Mouse (Mus musculus) intestine, embryonic 14.5 days (tissue): ENCODE measurements around the gene Nsg2. TPM values are rescaled to one million over a fixed set of nuclear protein-coding genes. Genes with fewer than 3 reads are reported as not detected.

Source experiments
- ATAC-seq: fragments of 200-750 bp; cut with Nextera tagmentation; replicated peaks from 2 replicates; pipeline ENCODE4 v1.8.0; 2017; ENCODE audit warnings: low read depth, moderate number of reproducible peaks, moderate TSS enrichment, moderate library complexity; ENCODE audit not compliant: low FRiP score, low TSS enrichment
- DNase-seq: peaks from one replicate; pipeline ENCODE4 v3.0.0-alpha.2; 2018; ENCODE audit warnings: low spot score
- H3K27ac ChIP-seq: fragments of 300-500 bp; sonication (generic); 2 replicates; pipeline ENCODE4 v1.5.1; 2014; ENCODE audit warnings: low read depth, mild to moderate bottlenecking, control low read depth
- H3K27me3 ChIP-seq: fragments of 300-500 bp; sonication (generic); replicated peaks from 2 replicates; pipeline ENCODE4 v1.6.1; 2014; ENCODE audit warnings: low read length, control low read depth; ENCODE audit not compliant: control insufficient read depth, insufficient read depth
- H3K36me3 ChIP-seq: fragments of 300-500 bp; sonication (generic); 2 replicates; pipeline ENCODE4 v1.6.1; 2014; ENCODE audit warnings: low read length, control low read depth; ENCODE audit not compliant: control insufficient read depth, insufficient read depth
- H3K4me1 ChIP-seq: fragments of 300-500 bp; sonication (generic); replicated peaks from 2 replicates; pipeline ENCODE4 v1.6.1; 2014; ENCODE audit warnings: low read length, control low read depth, mixed read lengths; ENCODE audit not compliant: control insufficient read depth, insufficient read depth
- H3K4me2 ChIP-seq: fragments of 300-500 bp; sonication (generic); 2 replicates; pipeline ENCODE4 v1.6.1; 2014; ENCODE audit warnings: low read length
- H3K4me3 ChIP-seq: fragments of 300-500 bp; sonication (generic); 2 replicates; pipeline ENCODE4 v1.5.1; 2014; ENCODE audit warnings: low read depth, low read length, control low read depth, mixed read lengths
- H3K9ac ChIP-seq: fragments of 300-500 bp; sonication (generic); 2 replicates; pipeline ENCODE4 v1.6.1; 2014; ENCODE audit warnings: mild to moderate bottlenecking, low read length
- H3K9me3 ChIP-seq: fragments of 300-500 bp; sonication (generic); 2 replicates; pipeline ENCODE4 v1.6.1; 2016; ENCODE audit warnings: low read length, control low read depth; ENCODE audit not compliant: control insufficient read depth
- WGBS: fragments of 180-500 bp; shearing (Covaris S2); extraction: QIAGEN DNeasy Blood & Tissue Kit; methylation state at CpG from one replicate; pipeline ENCODE4 v1.1.7; 2014; 5-methylcytosine and 5-hydroxymethylcytosine counted together
- polyA plus RNA-seq: library from polyadenylated mRNA; unstranded; fragments of >200 nt; fragmentation: Nextera tagmentation; extraction: Ambion mirVana; gene quantifications from 2 replicates; pipeline ENCODE4 v1.2.1, GENCODE M21; 2014

Nsg2 gene
- polyA plus RNA-seq, 1 experiment from 2014 or later: 4.0 TPM

DNA sequence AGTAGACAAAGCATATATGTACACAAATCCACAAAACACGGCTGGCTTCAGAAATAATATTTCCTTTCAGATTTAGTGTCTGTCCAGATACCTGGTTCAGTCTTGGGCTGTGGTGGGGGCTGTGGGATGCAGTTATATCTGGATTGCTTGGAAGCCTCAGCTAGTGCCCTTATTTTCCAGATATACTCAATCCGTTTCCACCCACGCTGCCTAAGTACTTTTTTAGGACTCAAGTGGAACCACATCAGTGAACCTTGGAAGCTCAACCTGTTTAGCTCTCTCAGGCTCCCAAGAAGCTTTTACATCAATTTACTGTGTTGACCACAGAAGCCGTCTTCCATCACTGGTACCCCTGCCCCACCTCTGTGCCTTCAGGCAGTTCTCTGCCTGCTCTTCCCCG lies 35.6 kb downstream of the Nsg2 start:
- DNase-seq: no peak
- no peak overlapping the region for H3K4me3 ChIP-seq
- no peaks in the 10 kb centered on the region for H3K36me3 ChIP-seq
- no peaks in the 10 kb centered on the region for H3K9me3 ChIP-seq
- H3K9ac ChIP-seq: no peak overlapping the region
- 77% methylated on average over 5 of the region's 5 CpGs for WGBS
- H3K27ac ChIP-seq: no peak overlapping the region
- ATAC-seq: no peak
- H3K4me2 ChIP-seq: no peak overlapping the region
- no peaks in the 10 kb centered on the region for H3K27me3 ChIP-seq
- H3K4me1 ChIP-seq: no peaks in the 10 kb centered on the region

DNA sequence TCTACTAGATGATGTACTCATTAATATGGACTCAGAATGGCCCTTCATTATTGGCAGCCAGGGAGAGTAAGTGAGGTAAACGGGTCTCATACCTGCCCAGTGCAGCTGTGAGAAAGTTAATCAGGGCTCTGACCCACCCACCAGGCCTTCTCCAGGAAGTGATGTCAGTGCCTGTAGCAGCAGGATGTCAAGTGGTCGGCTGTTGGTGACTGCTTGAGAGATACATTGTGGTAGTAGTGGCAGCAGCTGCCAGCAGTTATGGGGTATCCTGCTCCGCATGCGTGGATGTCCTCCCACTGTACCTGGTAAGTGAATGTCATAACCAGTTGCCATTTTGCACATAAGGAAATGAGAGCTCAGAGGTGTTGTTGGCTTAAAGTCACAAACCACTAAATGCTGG lies 39.4 kb downstream of the Nsg2 start:
- Histone ChIP-seq H3K36me3 (no peaks in the 10 kb centered on the region), H3K9me3 (no peaks in the 10 kb centered on the region), H3K4me3 (no peak overlapping the region), H3K27ac (no peak overlapping the region), H3K4me1 (no peaks in the 10 kb centered on the region), H3K9ac (no peak overlapping the region), H3K4me2 (no peak overlapping the region), H3K27me3 (no peaks in the 10 kb centered on the region)
- no peak for ATAC-seq
- 64% methylated on average over 4 of the region's 4 CpGs for WGBS
- DNase-seq: no peak

DNA sequence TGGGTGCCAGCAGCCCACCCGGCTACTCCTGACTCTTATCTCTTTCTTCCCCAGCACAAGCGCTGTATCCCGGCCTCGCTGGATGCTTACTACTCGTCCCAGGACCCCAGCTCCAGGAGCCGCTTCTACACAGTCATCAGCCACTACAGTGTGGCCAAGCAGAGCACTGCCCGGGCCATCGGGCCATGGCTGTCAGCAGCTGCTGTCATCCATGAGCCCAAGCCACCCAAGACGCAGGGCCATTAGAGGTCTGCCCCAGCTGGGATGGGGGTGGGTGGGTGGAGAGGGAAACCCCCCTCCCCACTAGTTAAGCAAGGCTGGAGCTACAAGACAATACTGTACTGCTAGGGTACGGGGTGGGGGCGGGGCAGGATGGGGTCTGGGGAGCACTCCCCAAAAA lies 57.1 kb downstream of the Nsg2 start:
- DNase-seq: no peak

DNA sequence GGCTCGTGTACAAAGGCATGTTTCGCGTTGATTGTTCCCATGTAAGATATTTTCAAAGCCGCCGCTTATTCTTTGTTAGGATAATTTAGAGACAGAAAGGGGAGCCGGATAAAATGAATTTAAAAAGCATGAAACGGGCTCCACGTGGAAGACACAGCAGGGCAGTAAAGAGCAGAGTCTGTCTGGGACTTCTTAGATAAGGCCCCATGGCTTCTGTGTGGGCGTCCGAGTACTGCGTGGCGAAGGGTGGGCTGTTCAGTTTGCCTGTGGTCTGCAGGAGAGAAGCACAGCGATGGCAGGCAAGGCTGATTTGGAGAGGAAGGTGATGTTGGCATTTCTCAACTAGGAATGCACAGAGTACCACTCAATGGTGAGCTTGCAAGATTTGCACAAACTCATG lies 57.6 kb downstream of the Nsg2 start:
- DNase-seq: no peak
- H3K27ac ChIP-seq: no peak overlapping the region
- H3K9me3 ChIP-seq: no peaks in the 10 kb centered on the region
- WGBS: 88% methylated on average over 13 of the region's 13 CpGs
- no peaks in the 10 kb centered on the region for H3K4me1 ChIP-seq
- H3K27me3 ChIP-seq: no peaks in the 10 kb centered on the region
- H3K4me3 ChIP-seq: no peak overlapping the region
- H3K36me3 ChIP-seq: no peaks in the 10 kb centered on the region
- H3K9ac ChIP-seq: no peak overlapping the region
- no peak for ATAC-seq
- H3K4me2 ChIP-seq: no peak overlapping the region

More for the DNA sequence above, 57.1 kb downstream of the Nsg2 start:
- H3K9me3 ChIP-seq: no peaks in the 10 kb centered on the region
- no peaks in the 10 kb centered on the region for H3K4me1 ChIP-seq
- no peak overlapping the region for H3K4me3 ChIP-seq
- H3K9ac ChIP-seq: no peak overlapping the region
- WGBS: 88% methylated on average over 11 of the region's 11 CpGs
- H3K27me3 ChIP-seq: no peaks in the 10 kb centered on the region
- ATAC-seq: no peak
- no peak overlapping the region for H3K27ac ChIP-seq
- H3K4me2 ChIP-seq: no peak overlapping the region
- no peaks in the 10 kb centered on the region for H3K36me3 ChIP-seq

DNA sequence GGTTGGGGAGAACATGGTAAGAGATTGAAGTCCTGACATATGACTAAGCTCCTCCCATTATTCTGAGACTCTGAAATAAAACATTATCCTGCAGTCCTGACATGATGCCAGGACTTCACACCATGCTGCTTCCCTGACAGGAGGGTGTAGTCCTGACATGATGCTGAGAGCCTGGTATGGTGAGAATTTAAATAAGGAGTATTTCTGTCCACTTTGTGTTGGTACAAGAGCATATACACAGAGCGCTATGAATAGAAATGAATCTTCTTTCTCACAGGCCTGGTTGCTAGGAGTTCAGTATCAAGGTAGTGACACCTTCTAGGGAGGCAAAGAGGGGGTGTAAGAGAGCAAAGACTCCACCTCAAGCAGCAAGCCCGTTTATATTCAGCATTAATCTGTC lies 60.8 kb downstream of the Nsg2 start:
- Histone ChIP-seq H3K4me3 (no peak overlapping the region), H3K9ac (no peak overlapping the region), H3K36me3 (no peaks in the 10 kb centered on the region), H3K9me3 (no peaks in the 10 kb centered on the region), H3K27me3 (no peaks in the 10 kb centered on the region), H3K27ac (no peak overlapping the region), H3K4me2 (no peak overlapping the region), H3K4me1 (no peaks in the 10 kb centered on the region)
- WGBS: 67% methylated on average over 2 of the region's 2 CpGs
- DNase-seq (no peak), ATAC-seq (no peak)

DNA sequence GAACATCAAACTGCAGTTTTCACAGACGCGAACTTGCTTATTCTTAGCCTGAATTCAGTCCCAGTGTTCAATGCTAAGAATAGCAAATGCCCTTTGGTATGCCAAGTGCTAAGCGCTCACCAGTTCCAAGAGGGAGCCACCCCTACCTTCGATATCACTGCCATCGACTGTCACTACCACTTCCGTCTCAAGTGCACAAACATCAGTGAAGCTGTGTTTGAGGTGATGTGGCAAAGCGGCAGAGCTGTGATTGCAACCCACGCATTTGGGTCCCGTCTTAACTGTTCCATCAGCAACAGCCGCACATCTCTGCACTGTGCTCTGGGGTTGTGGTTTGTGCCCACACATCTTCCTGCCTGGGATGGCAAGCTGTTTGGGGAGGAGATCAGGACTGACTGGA lies 61.6 kb downstream of the Nsg2 start:
- Histone ChIP-seq H3K36me3 (no peaks in the 10 kb centered on the region), H3K27me3 (no peaks in the 10 kb centered on the region), H3K4me1 (no peaks in the 10 kb centered on the region), H3K9ac (no peak overlapping the region), H3K9me3 (no peaks in the 10 kb centered on the region), H3K4me3 (no peak overlapping the region), H3K27ac (no peak overlapping the region), H3K4me2 (no peak overlapping the region)
- DNase-seq (no peak), ATAC-seq (no peak)
- 90% methylated on average over 10 of the region's 10 CpGs for WGBS

DNA sequence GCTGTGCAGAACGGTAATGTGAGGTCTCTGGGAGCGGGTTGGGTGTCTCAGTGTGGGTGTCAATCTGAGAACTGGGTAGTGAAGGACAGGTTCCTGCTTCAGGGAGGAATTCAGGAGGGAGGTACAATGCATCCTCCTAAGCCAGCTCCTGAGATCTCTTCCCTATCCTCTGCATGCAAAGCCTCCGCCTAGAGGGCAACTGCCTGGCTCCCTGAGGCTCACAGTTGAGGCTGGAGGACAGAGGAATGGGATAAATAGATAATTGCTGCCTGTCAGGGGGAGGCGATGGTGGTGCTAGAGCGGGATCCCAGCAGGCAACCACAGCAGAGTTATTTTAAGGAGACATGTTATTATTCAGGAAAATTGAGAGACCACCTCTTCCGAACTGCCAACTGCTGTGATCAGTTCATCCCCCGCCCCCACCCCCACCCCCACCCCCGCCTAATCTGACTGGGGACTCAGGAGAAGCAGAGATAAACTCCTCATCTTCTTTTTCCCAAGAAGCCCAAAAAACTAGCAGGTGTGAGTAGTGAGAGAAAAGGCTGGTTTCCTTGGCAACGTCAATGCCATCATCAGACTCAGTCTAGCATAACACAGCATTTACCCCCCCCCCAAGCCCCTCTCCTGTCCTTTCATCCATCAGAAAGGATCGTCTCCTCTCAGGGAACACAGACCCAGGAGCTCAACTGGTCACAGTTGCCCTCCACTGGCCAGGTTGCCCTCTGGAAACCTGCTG lies 63.7 kb downstream of the Nsg2 start:
- ATAC-seq (no peak), DNase-seq (no peak)
- H3K27me3 ChIP-seq: no peaks in the 10 kb centered on the region
- no peak overlapping the region for H3K27ac ChIP-seq
- H3K4me1 ChIP-seq: 0 out of 2 replicates have a peak, but pooled peaks cover 4% of the 10 kb centered on the region
- H3K4me3 ChIP-seq: no peak overlapping the region
- H3K36me3 ChIP-seq: no peaks in the 10 kb centered on the region
- 24% methylated on average over 10 of the region's 10 CpGs for WGBS
- H3K9ac ChIP-seq: no peak overlapping the region
- no peak overlapping the region for H3K4me2 ChIP-seq
- no peaks in the 10 kb centered on the region for H3K9me3 ChIP-seq

DNA sequence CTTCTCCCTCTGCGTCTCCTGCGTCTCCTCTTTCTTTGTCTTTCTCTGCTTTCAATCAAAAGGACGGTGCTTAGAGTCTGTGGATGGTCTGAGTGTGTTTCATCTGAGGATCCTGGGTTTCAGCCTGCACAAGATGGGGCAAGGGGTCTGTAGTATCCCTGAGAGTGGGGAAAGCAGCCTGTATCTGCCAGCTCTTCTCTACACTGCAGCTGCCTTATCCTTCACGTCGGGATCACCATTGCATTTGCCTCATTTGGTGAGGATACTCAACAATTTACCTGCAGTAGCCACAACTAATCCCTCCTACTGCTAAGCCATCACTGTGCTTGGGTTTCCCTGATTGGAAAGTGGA lies 64.2 kb downstream of the Nsg2 start:
- DNase-seq (no peak), ATAC-seq (no peak)
- Histone ChIP-seq H3K9ac (no peak overlapping the region), H3K36me3 (no peaks in the 10 kb centered on the region), H3K27me3 (no peaks in the 10 kb centered on the region), H3K4me3 (no peak overlapping the region), H3K27ac (no peak overlapping the region), H3K9me3 (no peaks in the 10 kb centered on the region), H3K4me1 (0 out of 2 replicates have a peak, but pooled peaks cover 4% of the 10 kb centered on the region), H3K4me2 (no peak overlapping the region)
- WGBS: 30% methylated on average over 5 of the region's 5 CpGs

DNA sequence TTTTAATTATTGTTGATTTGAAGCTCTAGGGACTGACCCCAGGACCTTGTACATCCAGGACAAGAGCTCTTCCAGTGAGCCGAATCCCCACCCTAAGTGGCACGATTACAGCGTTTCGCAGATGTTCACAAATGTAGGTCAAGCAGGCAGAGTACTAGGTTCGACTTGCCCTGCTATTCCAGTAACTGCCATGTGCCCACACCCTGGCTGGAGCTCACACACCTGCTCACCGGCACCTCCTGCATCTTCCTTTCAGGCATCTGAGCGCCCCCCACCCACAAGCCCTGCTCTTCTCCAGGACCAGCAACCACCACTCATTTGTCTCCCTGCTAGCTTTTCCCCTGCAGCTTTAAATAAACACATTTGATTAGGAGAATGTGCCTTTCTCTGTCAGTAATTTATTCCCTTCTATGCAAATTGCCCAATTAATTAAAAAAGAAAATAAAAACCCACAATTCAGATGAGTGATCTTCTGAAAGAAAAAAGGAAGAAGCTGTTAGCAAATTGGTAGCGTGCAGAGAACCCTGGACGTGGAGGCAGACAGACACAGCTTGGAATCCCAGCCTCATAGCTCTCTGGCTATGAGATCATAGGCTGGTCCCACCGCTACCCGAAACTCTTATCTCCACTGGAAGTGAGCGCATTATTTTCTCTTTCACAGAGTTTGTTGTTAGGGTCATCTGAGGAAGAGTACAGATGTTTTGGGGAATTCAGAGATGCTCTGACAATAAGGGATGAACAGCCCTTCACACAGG lies 68.7 kb downstream of the Nsg2 start:
- H3K27ac ChIP-seq: no peak overlapping the region
- H3K9ac ChIP-seq: no peak overlapping the region
- H3K9me3 ChIP-seq: no peaks in the 10 kb centered on the region
- H3K27me3 ChIP-seq: no peaks in the 10 kb centered on the region
- 57% methylated on average over 12 of the region's 12 CpGs for WGBS
- no peaks in the 10 kb centered on the region for H3K36me3 ChIP-seq
- no peak for ATAC-seq
- no peak overlapping the region for H3K4me2 ChIP-seq
- no peak overlapping the region for H3K4me3 ChIP-seq
- DNase-seq: no peak
- 0 out of 2 replicates have a peak, but pooled peaks cover 4% of the 10 kb centered on the region for H3K4me1 ChIP-seq
